Mouse (Mus musculus) brain, embryonic 14.5 days (tissue): Measurements from ENCODE around the gene Wdr83os.

ENCODE experiments used
- CTCF ChIP-seq: fragments of 200-500 bp; IDR thresholded peaks from 2 replicates; pipeline ENCODE4 v1.5.1; 2012; ENCODE audit warnings: inconsistent platforms, mild to moderate bottlenecking, moderate library complexity, borderline replicate concordance; ENCODE audit not compliant: insufficient read depth, insufficient read length; ENCODE audit errors: extremely low read depth
- POLR2A ChIP-seq: fragments of 200-500 bp; IDR thresholded peaks from 2 replicates; pipeline ENCODE4 v1.6.1; 2012; ENCODE audit warnings: mild to moderate bottlenecking, inconsistent platforms, borderline replicate concordance; ENCODE audit not compliant: poor library complexity, insufficient read depth, insufficient read length, severe bottlenecking; ENCODE audit errors: extremely low read depth

GRCm38 (mm10) chr8:85036381-85036717, 44.2 kb upstream of the Wdr83os start:
- TF ChIP-seq POLR2A (no peak), CTCF (no peak)
